Mouse (Mus musculus): Measurements from ENCODE around the gene Rnf145. TPM values are rescaled to one million over a fixed set of nuclear protein-coding genes. Genes with fewer than 3 reads are reported as not detected.

Rnf145 gene
- polyA plus RNA-seq, 1 experiment from 2014 or later, result 71.3 TPM

DNA sequence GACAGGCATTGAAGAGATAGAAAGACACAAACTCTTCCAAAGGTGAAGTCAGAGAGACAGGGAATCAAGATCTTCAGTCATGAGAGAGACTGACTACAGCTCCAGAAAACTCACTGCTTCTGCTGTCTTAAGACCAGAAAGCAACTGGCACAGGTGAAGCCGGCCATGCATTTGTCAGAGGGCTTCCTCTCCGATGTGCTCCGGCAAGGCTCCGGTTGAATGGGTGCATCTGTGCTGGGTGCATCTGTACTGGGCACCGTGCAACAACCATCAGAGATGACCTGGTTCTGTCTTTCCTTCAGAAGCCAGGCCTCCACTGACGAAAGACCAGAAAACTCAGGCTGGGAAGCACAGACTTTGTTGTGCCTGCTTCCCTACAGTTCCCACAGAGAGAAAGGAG, 38.5 kb upstream of the Rnf145 start:
- Histone ChIP-seq H3K27ac (ENCODE audit: low read depth) (no peak overlapping the region), H3K4me3 (ENCODE audit: low read depth, low read length) (no peak overlapping the region), H3K4me1 (replicated peaks; ENCODE audit: control insufficient read depth, insufficient read depth, low read length) (no peaks in the 10 kb centered on the region), H3K4me2 (ENCODE audit: low read length) (no peak overlapping the region), H3K27me3 (replicated peaks; ENCODE audit: control insufficient read depth, insufficient read depth, low read length) (no peaks in the 10 kb centered on the region), H3K9me3 (ENCODE audit: control insufficient read depth, low read length) (no peaks in the 10 kb centered on the region), H3K36me3 (ENCODE audit: control insufficient read depth, insufficient read depth, low read length) (no peaks in the 10 kb centered on the region), H3K9ac (ENCODE audit: low read length) (no peak overlapping the region)
- 89% methylated on average over 6 of the region's 6 CpGs for WGBS
- DNase-seq (ENCODE audit: low spot score) (no peak), ATAC-seq (replicated peaks; ENCODE audit: low FRiP score, low TSS enrichment, low read depth) (no peak)

DNA sequence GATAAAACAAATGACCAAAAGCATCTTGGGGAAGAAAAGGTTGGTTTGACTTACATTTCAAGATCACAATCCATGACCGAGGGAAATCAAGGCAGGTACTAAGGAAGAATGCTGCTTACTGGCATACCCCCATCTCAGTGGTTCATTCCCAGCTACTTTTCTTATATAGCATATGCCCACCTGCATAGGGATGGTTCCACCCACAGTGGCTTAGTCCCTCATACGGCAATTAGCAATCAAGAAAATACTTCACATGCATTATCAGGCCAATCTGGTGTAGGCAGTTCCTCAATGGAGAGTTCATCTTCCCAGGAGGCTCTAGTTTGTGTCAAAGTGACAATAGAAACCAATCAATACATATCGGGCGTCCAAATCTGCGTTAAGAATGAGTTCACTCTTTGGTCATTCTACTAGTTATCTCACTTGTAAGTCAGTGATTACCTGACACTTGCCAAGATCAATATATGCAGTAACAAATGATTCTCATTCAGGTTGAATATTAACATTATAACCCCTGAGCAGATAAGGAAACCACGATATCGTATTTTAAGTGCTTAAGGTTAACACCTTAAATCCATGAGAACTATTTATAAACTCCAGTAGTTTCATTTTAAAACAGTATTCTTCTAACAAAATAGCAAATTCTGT, 33.6 kb upstream of the Rnf145 start:
- Histone ChIP-seq H3K4me1 (replicated peaks; ENCODE audit: control insufficient read depth, insufficient read depth, low read length) (no peaks in the 10 kb centered on the region), H3K9me3 (ENCODE audit: control insufficient read depth, low read length) (no peaks in the 10 kb centered on the region), H3K9ac (ENCODE audit: low read length) (no peak overlapping the region), H3K27me3 (replicated peaks; ENCODE audit: control insufficient read depth, insufficient read depth, low read length) (no peaks in the 10 kb centered on the region), H3K36me3 (ENCODE audit: control insufficient read depth, insufficient read depth, low read length) (no peaks in the 10 kb centered on the region), H3K27ac (ENCODE audit: low read depth) (no peak overlapping the region), H3K4me3 (ENCODE audit: low read depth, low read length) (no peak overlapping the region), H3K4me2 (ENCODE audit: low read length) (no peak overlapping the region)
- no peak for DNase-seq (ENCODE audit: low spot score)
- WGBS, result 75% methylated on average over 7 of the region's 7 CpGs
- 0 out of 2 replicates have a peak, but pooled peaks have one; percentile 27 for ATAC-seq (replicated peaks; ENCODE audit: low FRiP score, low TSS enrichment, low read depth)

DNA sequence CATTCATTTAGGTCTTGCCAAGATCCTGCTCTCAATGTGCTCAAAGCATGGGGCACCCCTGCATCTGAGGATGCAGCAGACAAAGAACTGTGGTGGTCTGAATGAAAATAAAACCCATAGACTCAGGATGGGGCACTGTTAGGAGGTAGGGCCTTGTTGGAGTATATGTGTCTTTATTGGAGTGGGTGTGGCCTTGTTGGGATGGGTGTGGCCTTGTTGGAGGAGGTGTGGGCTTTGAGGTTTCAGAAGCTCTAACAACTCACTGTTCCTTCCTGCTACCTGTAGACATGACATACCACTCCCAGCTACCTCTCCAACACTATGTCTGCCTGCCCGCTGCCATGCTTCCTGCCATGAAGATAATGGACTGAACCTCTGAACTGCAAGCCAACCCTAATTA, 29.6 kb upstream of the Rnf145 start:
- Histone ChIP-seq H3K36me3 (ENCODE audit: control insufficient read depth, insufficient read depth, low read length) (no peaks in the 10 kb centered on the region), H3K4me1 (replicated peaks; ENCODE audit: control insufficient read depth, insufficient read depth, low read length) (no peaks in the 10 kb centered on the region), H3K27ac (ENCODE audit: low read depth) (no peak overlapping the region), H3K27me3 (replicated peaks; ENCODE audit: control insufficient read depth, insufficient read depth, low read length) (no peaks in the 10 kb centered on the region), H3K4me2 (ENCODE audit: low read length) (no peak overlapping the region), H3K4me3 (ENCODE audit: low read depth, low read length) (no peak overlapping the region), H3K9ac (ENCODE audit: low read length) (no peak overlapping the region), H3K9me3 (ENCODE audit: control insufficient read depth, low read length) (no peaks in the 10 kb centered on the region)
- no peak for DNase-seq (ENCODE audit: low spot score)
- 100% methylated on average over 1 of the region's 1 CpGs for WGBS
- no peak for ATAC-seq (replicated peaks; ENCODE audit: low FRiP score, low TSS enrichment, low read depth)

DNA sequence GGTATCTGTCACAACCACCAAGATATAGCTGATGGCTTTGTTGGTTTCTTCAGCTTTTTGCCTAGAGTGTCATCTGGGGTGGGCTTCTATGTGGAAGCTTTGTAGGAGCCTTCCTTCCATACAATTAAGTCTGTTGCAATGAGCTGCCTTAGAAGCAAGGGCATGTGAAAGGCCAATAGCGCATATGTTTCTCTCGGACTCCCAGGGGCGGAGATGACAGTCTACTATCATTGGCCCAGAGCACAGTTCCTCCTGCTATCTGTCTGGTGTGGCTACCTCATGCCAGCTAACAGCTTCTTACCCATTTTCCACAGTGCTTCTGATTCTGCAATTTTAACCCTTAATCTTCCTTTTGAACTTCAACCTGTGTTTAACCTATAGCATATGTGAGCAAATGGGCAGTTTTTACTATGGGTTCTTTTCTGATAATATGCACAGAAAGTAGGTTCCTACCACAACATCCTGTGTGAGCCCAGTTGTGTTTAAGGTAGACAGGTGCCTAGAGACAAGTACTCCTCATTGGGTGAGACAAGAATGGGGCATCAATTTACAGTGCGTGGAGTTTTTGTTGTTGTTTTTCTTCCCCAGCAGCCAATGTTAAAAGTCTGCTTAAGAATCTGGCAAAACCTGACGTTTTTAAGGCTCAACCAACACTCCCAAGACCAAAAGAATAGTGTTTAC, 24.0 kb upstream of the Rnf145 start:
- 78% methylated on average over 5 of the region's 5 CpGs for WGBS
- no peak for ATAC-seq (replicated peaks; ENCODE audit: low FRiP score, low TSS enrichment, low read depth)
- Histone ChIP-seq H3K9ac (ENCODE audit: low read length) (no peak overlapping the region), H3K4me2 (ENCODE audit: low read length) (no peak overlapping the region), H3K36me3 (ENCODE audit: control insufficient read depth, insufficient read depth, low read length) (no peaks in the 10 kb centered on the region), H3K9me3 (ENCODE audit: control insufficient read depth, low read length) (no peaks in the 10 kb centered on the region), H3K4me3 (ENCODE audit: low read depth, low read length) (no peak overlapping the region), H3K27ac (ENCODE audit: low read depth) (no peak overlapping the region), H3K4me1 (replicated peaks; ENCODE audit: control insufficient read depth, insufficient read depth, low read length) (peaks cover 7% of the 10 kb centered on the region; the same call in 1 of the 2 replicates), H3K27me3 (replicated peaks; ENCODE audit: control insufficient read depth, insufficient read depth, low read length) (no peaks in the 10 kb centered on the region)
- DNase-seq (ENCODE audit: low spot score), result no peak

DNA sequence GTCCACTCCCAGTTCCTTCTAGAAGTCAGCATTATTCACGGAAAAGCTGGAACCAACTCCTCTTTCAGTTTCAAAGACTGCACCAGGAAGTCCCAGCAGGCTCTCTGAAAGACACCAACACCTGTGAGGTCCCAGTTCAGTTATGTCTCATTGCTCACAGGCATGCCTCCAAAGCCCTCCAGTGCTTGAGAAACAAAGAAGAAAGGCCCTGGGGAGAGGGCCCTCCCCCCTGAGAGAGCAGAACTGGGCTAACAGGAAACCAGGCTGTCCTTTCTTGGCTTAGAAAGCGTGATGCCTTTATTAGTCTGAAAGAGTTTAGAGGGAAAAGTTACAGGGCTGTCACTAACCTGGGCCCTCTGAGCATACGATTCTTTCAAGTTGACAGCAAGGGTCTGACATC, 22.5 kb upstream of the Rnf145 start:
- DNase-seq (ENCODE audit: low spot score) (peak; percentile 58), ATAC-seq (replicated peaks; ENCODE audit: low FRiP score, low TSS enrichment, low read depth) (no peak)
- Histone ChIP-seq H3K9ac (ENCODE audit: low read length) (no peak overlapping the region), H3K27me3 (replicated peaks; ENCODE audit: control insufficient read depth, insufficient read depth, low read length) (no peaks in the 10 kb centered on the region), H3K9me3 (ENCODE audit: control insufficient read depth, low read length) (no peaks in the 10 kb centered on the region), H3K4me3 (ENCODE audit: low read depth, low read length) (no peak overlapping the region), H3K36me3 (ENCODE audit: control insufficient read depth, insufficient read depth, low read length) (no peaks in the 10 kb centered on the region), H3K27ac (ENCODE audit: low read depth) (no peak overlapping the region), H3K4me1 (replicated peaks; ENCODE audit: control insufficient read depth, insufficient read depth, low read length) (peaks cover 7% of the 10 kb centered on the region; the same call in 1 of the 2 replicates), H3K4me2 (ENCODE audit: low read length) (no peak overlapping the region)
- WGBS, result 62% methylated on average over 3 of the region's 3 CpGs

DNA sequence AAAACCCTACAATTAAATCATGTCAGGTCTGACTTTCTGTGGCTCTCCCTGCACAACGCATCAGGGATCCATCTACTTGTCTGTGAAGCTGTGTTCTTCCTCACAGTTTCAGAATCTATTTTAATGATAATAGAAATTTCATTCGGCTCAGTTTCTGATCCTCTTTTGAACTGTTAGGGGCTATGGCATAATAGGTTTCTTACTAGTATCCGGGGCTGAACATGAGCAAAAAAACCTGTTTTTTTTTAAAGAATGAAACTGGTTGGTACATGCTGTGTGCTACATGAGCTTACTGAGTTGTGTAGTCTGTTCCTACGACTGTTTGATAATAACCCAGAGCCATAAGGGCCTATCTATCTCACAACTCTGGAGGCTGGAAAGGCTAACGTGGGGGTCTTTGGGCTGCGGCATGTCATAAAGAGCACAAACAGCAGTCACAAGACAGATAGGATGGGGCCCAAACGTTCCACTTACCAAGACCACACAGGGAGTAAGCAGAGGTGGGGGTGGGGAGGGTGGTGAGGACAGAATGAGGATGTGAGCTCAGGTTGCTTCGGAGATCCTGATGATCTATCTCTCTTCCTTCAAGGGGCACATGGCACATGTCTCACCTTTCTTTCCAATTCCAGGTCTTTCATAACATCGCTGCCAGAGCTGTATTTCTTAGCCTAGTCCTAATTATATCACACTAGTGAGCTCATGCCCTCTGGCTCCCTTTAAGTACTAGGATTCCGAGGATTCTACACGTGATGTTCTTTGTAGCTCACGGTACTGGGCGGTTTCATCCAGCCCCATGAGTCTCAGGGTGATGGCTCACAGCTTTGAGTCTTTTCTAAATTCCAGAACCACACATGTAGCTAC, 20.1 kb upstream of the Rnf145 start:
- Histone ChIP-seq H3K9me3 (ENCODE audit: control insufficient read depth, low read length) (no peaks in the 10 kb centered on the region), H3K4me2 (ENCODE audit: low read length) (no peak overlapping the region), H3K9ac (ENCODE audit: low read length) (no peak overlapping the region), H3K27me3 (replicated peaks; ENCODE audit: control insufficient read depth, insufficient read depth, low read length) (no peaks in the 10 kb centered on the region), H3K27ac (ENCODE audit: low read depth) (no peak overlapping the region), H3K36me3 (ENCODE audit: control insufficient read depth, insufficient read depth, low read length) (no peaks in the 10 kb centered on the region), H3K4me3 (ENCODE audit: low read depth, low read length) (no peak overlapping the region), H3K4me1 (replicated peaks; ENCODE audit: control insufficient read depth, insufficient read depth, low read length) (peaks cover 7% of the 10 kb centered on the region; the same call in 1 of the 2 replicates)
- no peak for ATAC-seq (replicated peaks; ENCODE audit: low FRiP score, low TSS enrichment, low read depth)
- 44% methylated on average over 13 of the region's 13 CpGs for WGBS
- no peak for DNase-seq (ENCODE audit: low spot score)

DNA sequence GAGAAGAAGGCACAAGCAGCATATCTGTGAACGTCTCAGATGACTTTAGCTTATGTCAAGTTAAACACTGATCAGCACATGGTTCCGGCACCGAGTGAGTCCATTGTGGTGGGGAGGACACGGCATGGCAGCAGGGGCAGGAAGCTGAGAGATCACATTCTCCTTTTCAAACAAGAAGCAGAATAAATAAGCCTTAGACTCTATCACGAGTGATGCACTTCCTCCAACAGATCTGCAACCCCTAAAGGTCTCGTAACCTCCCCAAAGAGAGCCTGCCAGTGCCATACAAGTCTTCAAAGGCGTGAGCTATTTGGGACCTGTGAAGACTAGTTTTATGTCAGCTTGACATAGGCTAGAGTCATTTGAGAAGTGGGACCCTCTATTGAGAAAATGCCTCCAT, 17.8 kb upstream of the Rnf145 start:
- ATAC-seq (replicated peaks; ENCODE audit: low FRiP score, low TSS enrichment, low read depth) (no peak), DNase-seq (ENCODE audit: low spot score) (no peak)
- peaks cover 7% of the 10 kb centered on the region; the same call in 1 of the 2 replicates for H3K4me1 ChIP-seq (replicated peaks; ENCODE audit: control insufficient read depth, insufficient read depth, low read length)
- H3K4me2 ChIP-seq (ENCODE audit: low read length), result no peak overlapping the region
- no peak overlapping the region for H3K9ac ChIP-seq (ENCODE audit: low read length)
- H3K27me3 ChIP-seq (replicated peaks; ENCODE audit: control insufficient read depth, insufficient read depth, low read length), result no peaks in the 10 kb centered on the region
- no peaks in the 10 kb centered on the region for H3K9me3 ChIP-seq (ENCODE audit: control insufficient read depth, low read length)
- WGBS, result 76% methylated on average over 7 of the region's 7 CpGs
- no peak overlapping the region for H3K27ac ChIP-seq (ENCODE audit: low read depth)
- H3K4me3 ChIP-seq (ENCODE audit: low read depth, low read length), result no peak overlapping the region
- no peaks in the 10 kb centered on the region for H3K36me3 ChIP-seq (ENCODE audit: control insufficient read depth, insufficient read depth, low read length)

DNA sequence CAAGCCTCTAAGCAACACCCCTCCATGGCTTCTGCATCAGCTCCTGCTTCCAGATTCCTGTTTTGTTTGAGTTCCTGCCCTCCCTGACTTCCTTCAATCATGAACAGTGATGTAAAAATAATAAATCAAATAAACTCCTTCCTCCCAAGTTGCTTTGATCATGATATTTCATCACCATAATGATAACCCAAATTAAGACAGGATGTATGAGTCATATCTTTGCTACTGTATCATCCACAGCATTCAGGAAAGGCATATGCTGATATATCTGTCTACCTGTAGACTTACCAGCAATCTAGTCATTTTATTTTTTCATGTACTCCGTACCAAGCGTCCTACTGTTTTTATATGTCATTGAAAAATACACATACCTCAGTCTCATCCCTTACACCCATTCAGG, 17.3 kb upstream of the Rnf145 start:
- no peaks in the 10 kb centered on the region for H3K36me3 ChIP-seq (ENCODE audit: control insufficient read depth, insufficient read depth, low read length)
- no peaks in the 10 kb centered on the region for H3K9me3 ChIP-seq (ENCODE audit: control insufficient read depth, low read length)
- no peaks in the 10 kb centered on the region for H3K27me3 ChIP-seq (replicated peaks; ENCODE audit: control insufficient read depth, insufficient read depth, low read length)
- no peak overlapping the region for H3K4me3 ChIP-seq (ENCODE audit: low read depth, low read length)
- peaks cover 7% of the 10 kb centered on the region; the same call in 1 of the 2 replicates for H3K4me1 ChIP-seq (replicated peaks; ENCODE audit: control insufficient read depth, insufficient read depth, low read length)
- no peak for ATAC-seq (replicated peaks; ENCODE audit: low FRiP score, low TSS enrichment, low read depth)
- H3K4me2 ChIP-seq (ENCODE audit: low read length), result no peak overlapping the region
- no peak overlapping the region for H3K9ac ChIP-seq (ENCODE audit: low read length)
- no peak for DNase-seq (ENCODE audit: low spot score)
- WGBS, result 87% methylated on average over 2 of the region's 2 CpGs
- no peak overlapping the region for H3K27ac ChIP-seq (ENCODE audit: low read depth)

Data from intestine, embryonic 14.5 days (tissue).